Mouse (Mus musculus) inflammation-experienced regulatory T-cells, adult 6 months (primary cell): Measurements from ENCODE around the gene Tpsab1. TPM values are rescaled to one million over a fixed set of nuclear protein-coding genes. Genes with fewer than 3 reads are reported as not detected.

ENCODE experiments used
- ATAC-seq: one replicate; pipeline ENCODE4 v1.8.0; 2017
- polyA plus RNA-seq, 3 experiments: library from polyadenylated mRNA; unstranded; fragments of 100-300 nt; shearing (Covaris generic); gene quantifications; one replicate each; pipeline ENCODE4 v1.2.1; 2017

Gene Tpsab1
- polyA plus RNA-seq = not detected

- ATAC-seq = no peak
Measured at GRCm38 (mm10) chr17:25345462-25345861, at the start of gene Tpsab1. Gene Tpsab1, minus strand, starts transcription at chr17:25345562.

GRCm38 (mm10) chr17:25394526-25394925 is 49.2 kb upstream of the Tpsab1 start:
- ATAC-seq = no peak

- no peak for ATAC-seq
Measured at GRCm38 (mm10) chr17:25374011-25374410, 28.6 kb upstream of the Tpsab1 start.

- ATAC-seq = no peak
Measured at GRCm38 (mm10) chr17:25372491-25372890, 27.1 kb upstream of the Tpsab1 start.

- no peak for ATAC-seq
Measured at GRCm38 (mm10) chr17:25368973-25369372, 23.6 kb upstream of the Tpsab1 start, which contains the start of gene Tpsg1. Gene Tpsg1, plus strand, starts transcription at chr17:25369273.

- no peak for ATAC-seq
Measured at GRCm38 (mm10) chr17:25366005-25366404, 20.6 kb upstream of the Tpsab1 start, which contains the start of gene Tpsb2. Gene Tpsb2, plus strand, starts transcription at chr17:25366305.

- no peak for ATAC-seq
Measured at GRCm38 (mm10) chr17:25363726-25364125, 18.4 kb upstream of the Tpsab1 start.

- no peak for ATAC-seq
Measured at GRCm38 (mm10) chr17:25361291-25361690, 15.9 kb upstream of the Tpsab1 start.

- no peak for ATAC-seq
Measured at GRCm38 (mm10) chr17:25341490-25341889, 3.9 kb downstream of the Tpsab1 start.

- ATAC-seq = no peak
Measured at GRCm38 (mm10) chr17:25340003-25340402, 5.4 kb downstream of the Tpsab1 start.

- ATAC-seq = no peak
Measured at GRCm38 (mm10) chr17:25338218-25338617, 7.1 kb downstream of the Tpsab1 start.

- no peak for ATAC-seq
Measured at GRCm38 (mm10) chr17:25333943-25334342, 11.4 kb downstream of the Tpsab1 start.

GRCm38 (mm10) chr17:25332321-25332720 is 13.0 kb downstream of the Tpsab1 start:
- no peak for ATAC-seq

GRCm38 (mm10) chr17:25322930-25323329 is 22.4 kb downstream of the Tpsab1 start:
- ATAC-seq = no peak

GRCm38 (mm10) chr17:25320819-25321218 is 24.5 kb downstream of the Tpsab1 start:
- no peak for ATAC-seq

GRCm38 (mm10) chr17:25318354-25318753 is 27.0 kb downstream of the Tpsab1 start, which contains the start of gene Prss29:
Gene Prss29, plus strand, starts transcription at chr17:25318654.
- no peak for ATAC-seq

- no peak for ATAC-seq
Measured at GRCm38 (mm10) chr17:25308346-25308745, 37.0 kb downstream of the Tpsab1 start, which contains the start of gene Prss28. Gene Prss28, plus strand, starts transcription at chr17:25308646.

- ATAC-seq = no peak
Measured at GRCm38 (mm10) chr17:25298094-25298493, 47.3 kb downstream of the Tpsab1 start, which contains the start of gene Prss34. Gene Prss34, plus strand, starts transcription at chr17:25298394.

- no peak for ATAC-seq
Measured at GRCm38 (mm10) chr17:25294111-25294510, 51.3 kb downstream of the Tpsab1 start.

- no peak for ATAC-seq
Measured at GRCm38 (mm10) chr17:25293495-25293894, 51.9 kb downstream of the Tpsab1 start.

Other genes starting within 250 kb of the Tpsab1 start
- 10 to 100 TPM; 13.5 to 33.6 (median 17.7) TPM for gene Telo2, start 229.6 kb downstream of the Tpsab1 start, polyA plus RNA-seq
- not detected for gene Ptx4, start 224.8 kb downstream of the Tpsab1 start, polyA plus RNA-seq
- gene Clcn7, start 212.2 kb downstream of the Tpsab1 start, polyA plus RNA-seq = 10 to 100 TPM; 16.6 to 27.4 (median 20.6) TPM
- gene Ccdc154, start 183.1 kb downstream of the Tpsab1 start, polyA plus RNA-seq = not detected
- gene Gm38655, start 170.1 kb downstream of the Tpsab1 start, polyA plus RNA-seq = not detected
- 10 to 100 TPM; 12.9 to 16.3 (median 13.2) TPM for gene BC003965, start 161.0 kb downstream of the Tpsab1 start, polyA plus RNA-seq
- 10 to 100 TPM; 22.2 to 31.4 (median 23.3) TPM for gene Unkl, start 157.2 kb downstream of the Tpsab1 start, polyA plus RNA-seq
- gene Gnptg, start 105.4 kb downstream of the Tpsab1 start, polyA plus RNA-seq = 10 to 100 TPM; 43.0 to 79.2 (median 61.5) TPM
- gene Tsr3, start 105.4 kb downstream of the Tpsab1 start, polyA plus RNA-seq = 10 to 100 TPM; 30.9 to 35.3 (median 31.4) TPM
- 10 to 100 TPM in 2 of 3 experiments, 1 to 10 TPM in 1; 2.6 to 42.7 (median 10.9) TPM for gene Baiap3, start 89.2 kb downstream of the Tpsab1 start, polyA plus RNA-seq
- 100 to 1,000 TPM; 418 to 487 (median 438) TPM for gene Ube2i, start 70.9 kb downstream of the Tpsab1 start, polyA plus RNA-seq
- gene Prss34, start 47.2 kb downstream of the Tpsab1 start, polyA plus RNA-seq = not detected
- not detected for gene Prss28, start 36.9 kb downstream of the Tpsab1 start, polyA plus RNA-seq
- not detected for gene Prss29, start 26.9 kb downstream of the Tpsab1 start, polyA plus RNA-seq
- gene Tpsb2, start 20.7 kb upstream of the Tpsab1 start, polyA plus RNA-seq = not detected
- gene Tpsg1, start 23.7 kb upstream of the Tpsab1 start, polyA plus RNA-seq = not detected
- not detected for gene Cacna1h, start 88.2 kb upstream of the Tpsab1 start, polyA plus RNA-seq
- not detected for gene Tekt4, start 109.1 kb upstream of the Tpsab1 start, polyA plus RNA-seq
- not detected for gene Sstr5, start 151.7 kb upstream of the Tpsab1 start, polyA plus RNA-seq
- not detected for gene Sox8, start 225.1 kb upstream of the Tpsab1 start, polyA plus RNA-seq
- gene Lmf1, start 233.5 kb upstream of the Tpsab1 start, polyA plus RNA-seq = 10 to 100 TPM; 11.3 to 19.4 (median 16.5) TPM